10 mouse cellular contexts compared by ENCODE assay signal in genomic region chr5:113901074-113901571, GRCm38 (mm10). TPM values are rescaled to one million over a fixed set of nuclear protein-coding genes. Genes with fewer than 3 reads are reported as not detected.
A peak's percentile ranks its signal among the peaks of the same experiment; 100 is the strongest.
DNase-seq lines count a peak whose midpoint lies in the region; ATAC-seq and TF ChIP-seq lines count a peak whose summit lies in the region.
"Had no signal": no experiment of that assay in that cellular context is flagged by ENCODE, and none has a peak within 500 bp of the region (broad histone marks: within the 10 kb centered on the region; RNA-seq: fewer than 3 reads in every experiment).

No protein-coding gene starts in this region.

- 31% methylated on average over 8 of the region's 8 CpGs for WGBS in heart, embryonic 16.5 days
- WGBS in embryonic facial prominence, embryonic 14.5 days, result 45% methylated on average over 8 of the region's 8 CpGs
- WGBS in lung, adult 2 months, result 38% methylated on average over 8 of the region's 8 CpGs
- 69% methylated on average over 8 of the region's 8 CpGs for WGBS in liver, embryonic 12.5 days (ENCODE audit: insufficient replicate concordance)

- no peaks in the 10 kb centered on the region for H3K36me3 ChIP-seq in heart, embryonic 16.5 days (ENCODE audit: control insufficient read depth, insufficient read depth)
- no peaks in the 10 kb centered on the region for H3K36me3 ChIP-seq in embryonic facial prominence, embryonic 14.5 days (ENCODE audit: control insufficient read depth, insufficient read depth, low read length)
- no peaks in the 10 kb centered on the region for H3K36me3 ChIP-seq in liver, embryonic 12.5 days

- H3K4me3 ChIP-seq in heart, embryonic 16.5 days (ENCODE audit: low read length), result no peak overlapping the region
- no peak overlapping the region for H3K4me3 ChIP-seq in embryonic facial prominence, embryonic 14.5 days (ENCODE audit: low read depth, low read length)
- H3K4me3 ChIP-seq in lung, adult 2 months (replicated peaks; ENCODE audit: extremely low read depth, low read depth, low read length), result no peak overlapping the region
- no peak overlapping the region for H3K4me3 ChIP-seq in liver, embryonic 12.5 days

- H3K27ac ChIP-seq in heart, embryonic 16.5 days (ENCODE audit: low read length), result peak overlapping the region; percentile 40
- H3K27ac ChIP-seq in embryonic facial prominence, embryonic 14.5 days (replicated peaks; ENCODE audit: low read depth, low read length), result no peak overlapping the region
- H3K27ac ChIP-seq in liver, embryonic 12.5 days, result no peak overlapping the region

- H3K4me1 ChIP-seq in heart, embryonic 16.5 days (ENCODE audit: control insufficient read depth, insufficient read depth, low read length), result peaks cover 48% of the 10 kb centered on the region
- peaks cover 23% of the 10 kb centered on the region for H3K4me1 ChIP-seq in embryonic facial prominence, embryonic 14.5 days (ENCODE audit: control insufficient read depth, insufficient read depth, low read length)
- peaks cover 40% of the 10 kb centered on the region for H3K4me1 ChIP-seq in lung, adult 2 months (ENCODE audit: control insufficient read depth, insufficient read depth, low read length)
- peaks cover 84% of the 10 kb centered on the region for H3K4me1 ChIP-seq in liver, embryonic 12.5 days

- no peaks in the 10 kb centered on the region for H3K9me3 ChIP-seq in heart, embryonic 16.5 days (replicated peaks; ENCODE audit: control insufficient read depth, low read length)
- no peaks in the 10 kb centered on the region for H3K9me3 ChIP-seq in embryonic facial prominence, embryonic 14.5 days (ENCODE audit: control insufficient read depth, low read length)
- no peaks in the 10 kb centered on the region for H3K9me3 ChIP-seq in liver, embryonic 12.5 days (replicated peaks)

- DNase-seq in heart, adult 11 months, result no peak
- peak; percentile 41 for DNase-seq in 416B (ENCODE audit: low read depth)
- DNase-seq in embryonic facial prominence, embryonic 14.5 days (ENCODE audit: low spot score), result peak; percentile 61
- DNase-seq in lung, adult 2 months, result peak; percentile 59
- DNase-seq in layer of hippocampus, adult 9-10 months (ENCODE audit: low spot score), result no peak
- DNase-seq: cerebellum, postnatal 10 days; thymus, postnatal 25 days had no signal

- TF ChIP-seq POLR2A in lung, adult 2 months (IDR thresholded peaks at IDR 0.05; ENCODE audit: borderline replicate concordance, extremely low read depth, low read depth, low read length), result no peak

- peak; percentile 69 for ATAC-seq in heart, embryonic 16.5 days (replicated peaks; ENCODE audit: extremely low read depth, insufficient read depth, low FRiP score)
- ATAC-seq in embryonic facial prominence, embryonic 14.5 days (ENCODE audit: low read depth), result peak; percentile 44
- ATAC-seq in liver, embryonic 12.5 days, result no peak
- ATAC-seq in erythroblast, adult 5-6 weeks (replicated peaks; ENCODE audit: low FRiP score, poor library complexity, severe bottlenecking), result no peak

- no peaks in the 10 kb centered on the region for H3K27me3 ChIP-seq in heart, embryonic 16.5 days (ENCODE audit: control insufficient read depth, insufficient read depth, low read length)
- no peaks in the 10 kb centered on the region for H3K27me3 ChIP-seq in embryonic facial prominence, embryonic 14.5 days (replicated peaks; ENCODE audit: control insufficient read depth, insufficient read depth, low read length)
- no peaks in the 10 kb centered on the region for H3K27me3 ChIP-seq in liver, embryonic 12.5 days (replicated peaks)

- peak overlapping the region; percentile 42 for H3K4me2 ChIP-seq in heart, embryonic 16.5 days (ENCODE audit: low read depth, low read length)
- 0 out of 2 replicates have a peak overlapping the region, but pooled peaks have one; percentile 12 for H3K4me2 ChIP-seq in embryonic facial prominence, embryonic 14.5 days (ENCODE audit: low read depth, low read length)
- no peak overlapping the region for H3K4me2 ChIP-seq in liver, embryonic 12.5 days

- no peak overlapping the region for H3K9ac ChIP-seq in heart, embryonic 16.5 days (ENCODE audit: low read length)
- peak overlapping the region; percentile 34; the same call in 1 of the 2 replicates for H3K9ac ChIP-seq in embryonic facial prominence, embryonic 14.5 days (ENCODE audit: low read depth, low read length)
- H3K9ac ChIP-seq in liver, embryonic 12.5 days, result no peak overlapping the region

- no peak for TF ChIP-seq CTCF in lung, adult 2 months (IDR thresholded peaks at IDR 0.05; ENCODE audit: insufficient read depth, low read length)

RNA-seq across cellular contexts. Expression of gene Coro1c, which starts 7.4 kb away (rescaled TPM):
- polyA plus RNA-seq in heart, embryonic 16.5 days (2015; fragmentation: Nextera tagmentation; extraction: Ambion mirVana), result 85.9 and 89.0 TPM in 2 replicates
- 96.9 and 103 TPM in 2 replicates for polyA plus RNA-seq in embryonic facial prominence, embryonic 14.5 days (2014; fragmentation: Nextera tagmentation; extraction: Ambion mirVana)
- 86.7 and 104 TPM in 2 replicates for polyA plus RNA-seq in lung, adult 2 months (2012; rRNA removed)
- polyA plus RNA-seq in liver, embryonic 12.5 days (2016; fragmentation: Nextera tagmentation; extraction: Ambion mirVana), result 78.7 and 78.8 TPM in 2 replicates
- 23.2 and 30.9 TPM in 2 replicates for total RNA-seq in erythroblast, adult 5-6 weeks (2015; ENCODE audit: low replicate concordance)
- 20.5 and 26.8 TPM in 2 replicates for total RNA-seq in erythroblast, adult 5-6 weeks (2017; ENCODE audit: low replicate concordance)

Comparison
In these comparisons a context has a peak if more than half of its experiments do, and no peak if none do; other contexts are left out.
1. ATAC-seq: peak in heart, embryonic 16.5 days (single experiment) and embryonic facial prominence, embryonic 14.5 days (single experiment); none in liver, embryonic 12.5 days (single experiment) and erythroblast, adult 5-6 weeks (single experiment).
2. DNase-seq: peak in 416B (single experiment), embryonic facial prominence, embryonic 14.5 days (single experiment) and lung, adult 2 months (single experiment); none in heart, adult 11 months (single experiment) and layer of hippocampus, adult 9-10 months (single experiment).